Mouse (Mus musculus) cerebellum, adult 2 months (tissue): Measurements from ENCODE around the gene Atf1. TPM values are rescaled to one million over a fixed set of nuclear protein-coding genes. Genes with fewer than 3 reads are reported as not detected.

ENCODE experiments used
- DNase-seq, 2 experiments: peaks; one replicate each; pipeline ENCODE4 v3.0.0; 2021
- H3K27ac ChIP-seq: fragments of 200-500 bp; 2 replicates; pipeline ENCODE4 v1.5.1; 2012; ENCODE audit warnings: low read length, control low read depth, inconsistent platforms; ENCODE audit not compliant: insufficient read depth
- H3K27me3 ChIP-seq: fragments of 200-500 bp; 2 replicates; pipeline ENCODE4 v1.6.1; 2012; ENCODE audit warnings: inconsistent platforms, mild to moderate bottlenecking, low read length, moderate library complexity; ENCODE audit not compliant: control insufficient read depth, insufficient read depth
- H3K4me1 ChIP-seq: fragments of 200-500 bp; 2 replicates; pipeline ENCODE4 v1.6.1; 2011; ENCODE audit warnings: low read length; ENCODE audit not compliant: control insufficient read depth, insufficient read depth
- H3K4me3 ChIP-seq: fragments of 200-500 bp; replicated peaks from 2 replicates; pipeline ENCODE3; 2011; ENCODE audit warnings: mild to moderate bottlenecking, low read depth, low read length, control low read depth; ENCODE audit not compliant: insufficient read depth
- CTCF ChIP-seq: fragments of 200-500 bp; IDR thresholded peaks from 2 replicates; pipeline ENCODE4 v1.5.1; 2011; ENCODE audit warnings: low read depth, mild to moderate bottlenecking, control low read depth, low read length, moderate library complexity, borderline replicate concordance; ENCODE audit not compliant: insufficient read depth
- POLR2A ChIP-seq: fragments of 200-500 bp; IDR thresholded peaks from 2 replicates; pipeline ENCODE4 v1.6.1; 2011; ENCODE audit warnings: low read length, control low read depth, borderline replicate concordance; ENCODE audit not compliant: insufficient read depth
- WGBS: fragments of 180-500 bp; shearing (Covaris S2); methylation state at CpG from one replicate; pipeline ENCODE4 v1.1.7; 2018; 5-methylcytosine and 5-hydroxymethylcytosine counted together
- polyA plus RNA-seq: library from polyadenylated mRNA; depleted of rRNA; stranded (reverse); fragments of >200 nt; gene quantifications from 2 replicates; pipeline ENCODE4 v1.2.3, GENCODE M21; 2012

Gene Atf1
- polyA plus RNA-seq, 1 experiment = 16.8 TPM

DNA sequence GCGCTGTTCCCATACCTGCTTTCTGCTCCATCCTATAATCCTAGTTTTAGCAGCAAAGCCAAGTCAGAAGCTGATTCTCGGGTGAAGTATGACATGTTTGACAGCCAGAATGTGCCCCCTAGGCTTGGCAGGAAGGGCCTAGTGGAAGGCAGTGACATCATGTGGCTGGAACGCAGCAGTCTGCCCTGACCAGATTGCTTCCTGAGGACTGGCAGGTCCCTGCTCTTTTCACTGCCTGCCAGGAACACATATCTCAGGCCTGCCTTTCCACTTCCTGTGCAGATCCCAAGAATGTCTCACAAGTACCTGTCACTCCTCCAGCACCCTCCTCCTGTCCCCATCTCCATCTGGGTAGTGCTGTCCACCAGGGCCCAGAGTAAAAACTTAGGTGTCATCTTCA, 27.8 kb upstream of the Atf1 start:
- H3K4me3 ChIP-seq = no peak overlapping the region
- TF ChIP-seq CTCF (peak; percentile 20; the same call in 1 of the 2 replicates), POLR2A (no peak)
- WGBS = 3% methylated on average over 3 of the region's 3 CpGs
- peak overlapping the region; percentile 92 for H3K27ac ChIP-seq
- no peaks in the 10 kb centered on the region for H3K27me3 ChIP-seq
- DNase-seq = peak; percentile 85 to 95
- peaks cover 46% of the 10 kb centered on the region for H3K4me1 ChIP-seq

GRCm38 (mm10) chr15:100201806-100202205, 25.8 kb upstream of the Atf1 start:
- Histone ChIP-seq H3K27me3 (no peaks in the 10 kb centered on the region), H3K4me3 (no peak overlapping the region), H3K4me1 (peaks cover 42% of the 10 kb centered on the region), H3K27ac (peak overlapping the region; percentile 61)
- TF ChIP-seq CTCF = no peak
- no peak for TF ChIP-seq POLR2A
- 37% methylated on average over 3 of the region's 3 CpGs for WGBS
- DNase-seq = no peak

DNA sequence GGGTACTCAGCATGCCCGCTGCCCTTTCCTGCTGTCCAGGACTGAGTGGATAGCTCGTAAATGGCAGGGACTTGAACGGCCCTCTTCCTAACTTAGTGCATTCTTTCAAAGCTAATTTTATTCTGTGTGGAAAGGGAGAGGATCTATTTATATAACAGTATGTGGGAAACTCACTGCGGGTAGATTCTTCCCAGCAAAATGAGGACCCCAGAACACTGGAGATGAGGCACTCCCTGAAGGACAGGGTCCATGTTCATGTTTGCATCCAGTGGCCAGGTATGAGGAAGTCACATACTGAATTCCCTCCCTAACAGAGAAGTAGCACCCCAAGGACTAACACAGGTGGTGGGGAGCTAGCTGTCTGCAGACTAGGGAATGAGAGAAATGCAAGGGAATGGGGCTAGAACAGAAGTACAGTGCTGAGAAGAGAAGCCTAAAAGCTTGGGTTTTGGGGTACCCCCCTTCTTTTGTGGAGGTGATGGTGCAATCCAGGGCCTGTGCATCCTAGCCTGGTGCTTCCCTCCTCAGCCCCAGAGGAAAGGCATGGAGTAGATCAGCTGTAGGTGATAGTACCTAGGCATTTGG, 25.1 kb upstream of the Atf1 start:
- WGBS = 52% methylated on average over 4 of the region's 4 CpGs
- Histone ChIP-seq H3K27ac (peak overlapping the region; percentile 61), H3K4me3 (no peak overlapping the region), H3K27me3 (no peaks in the 10 kb centered on the region), H3K4me1 (peaks cover 42% of the 10 kb centered on the region)
- no peak for TF ChIP-seq POLR2A
- TF ChIP-seq CTCF = no peak
- no peak for DNase-seq

DNA sequence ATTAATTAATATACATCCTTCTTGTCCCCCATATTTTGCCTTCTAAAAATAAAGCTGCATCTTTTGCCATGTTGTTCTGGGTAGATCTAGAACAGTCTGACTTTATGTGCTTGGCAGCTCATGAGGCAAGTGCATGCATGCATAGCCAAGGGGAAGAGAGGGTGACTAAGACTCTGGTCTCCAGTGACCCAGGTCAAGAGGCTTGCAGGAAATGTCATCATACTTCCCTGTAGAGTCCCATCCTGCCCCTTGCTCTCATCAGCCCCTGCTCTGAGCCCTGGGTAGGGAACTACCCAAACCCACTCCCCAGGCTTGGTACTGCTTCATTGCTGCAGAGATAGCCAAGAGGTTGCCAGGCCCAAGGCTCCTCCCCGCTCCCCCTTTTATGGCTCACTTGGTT, 23.0 kb upstream of the Atf1 start:
- TF ChIP-seq CTCF = no peak
- TF ChIP-seq POLR2A = no peak
- peaks cover 26% of the 10 kb centered on the region for H3K4me1 ChIP-seq
- no peak for DNase-seq
- H3K4me3 ChIP-seq = no peak overlapping the region
- no peaks in the 10 kb centered on the region for H3K27me3 ChIP-seq
- WGBS = 100% methylated on average over 1 of the region's 1 CpGs
- H3K27ac ChIP-seq = no peak overlapping the region

- H3K27me3 ChIP-seq = no peaks in the 10 kb centered on the region
- H3K27ac ChIP-seq = peak overlapping the region; percentile 33; the same call in 1 of the 2 replicates
- WGBS = 21% methylated on average over 3 of the region's 3 CpGs
- H3K4me3 ChIP-seq = no peak overlapping the region
- H3K4me1 ChIP-seq = peaks cover 9% of the 10 kb centered on the region
- no peak for TF ChIP-seq CTCF
- TF ChIP-seq POLR2A = no peak
- peak in 1 of 2 experiments; percentile 40 for DNase-seq
Measured at GRCm38 (mm10) chr15:100210013-100210412, 17.6 kb upstream of the Atf1 start.

GRCm38 (mm10) chr15:100213339-100213738, 14.3 kb upstream of the Atf1 start:
- no peak overlapping the region for H3K4me3 ChIP-seq
- no peaks in the 10 kb centered on the region for H3K27me3 ChIP-seq
- DNase-seq = peak in 1 of 2 experiments; percentile 78
- no peak for TF ChIP-seq POLR2A
- TF ChIP-seq CTCF = no peak
- WGBS = 18% methylated on average over 2 of the region's 2 CpGs
- no peak overlapping the region for H3K27ac ChIP-seq
- peaks cover 9% of the 10 kb centered on the region for H3K4me1 ChIP-seq

DNA sequence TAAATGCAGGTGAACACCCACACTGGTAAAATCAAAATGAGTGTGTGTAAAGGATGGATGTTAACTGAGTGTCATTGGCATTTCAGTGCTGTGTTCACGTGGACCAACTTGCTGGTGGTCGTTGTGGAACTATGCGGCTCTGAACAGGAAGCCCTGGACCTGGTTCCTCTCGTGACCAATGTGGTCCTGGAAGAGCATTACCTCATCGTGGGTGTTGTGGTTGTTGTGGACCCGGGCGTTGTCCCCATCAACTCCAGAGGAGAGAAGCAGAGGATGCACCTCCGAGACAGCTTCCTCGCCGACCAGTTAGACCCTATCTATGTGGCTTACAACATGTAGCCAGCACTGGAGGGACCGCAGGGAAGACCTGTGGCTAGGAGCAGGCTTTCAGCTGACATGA, 12.5 kb upstream of the Atf1 start:
- Histone ChIP-seq H3K4me1 (peaks cover 7% of the 10 kb centered on the region), H3K27me3 (no peaks in the 10 kb centered on the region), H3K27ac (no peak overlapping the region), H3K4me3 (no peak overlapping the region)
- no peak for TF ChIP-seq CTCF
- no peak for TF ChIP-seq POLR2A
- 94% methylated on average over 11 of the region's 11 CpGs for WGBS
- DNase-seq = no peak

- Histone ChIP-seq H3K27ac (no peak overlapping the region), H3K27me3 (no peaks in the 10 kb centered on the region), H3K4me1 (peaks cover 3% of the 10 kb centered on the region), H3K4me3 (no peak overlapping the region)
- no peak for DNase-seq
- 82% methylated on average over 9 of the region's 9 CpGs for WGBS
- TF ChIP-seq POLR2A (no peak), CTCF (no peak)
Measured at GRCm38 (mm10) chr15:100216173-100216572, 11.4 kb upstream of the Atf1 start.

- H3K4me1 ChIP-seq = no peaks in the 10 kb centered on the region; the same call in 1 of the 2 replicates
- TF ChIP-seq POLR2A (no peak), CTCF (no peak)
- no peaks in the 10 kb centered on the region for H3K27me3 ChIP-seq
- WGBS = 95% methylated on average over 3 of the region's 3 CpGs
- no peak overlapping the region for H3K4me3 ChIP-seq
- DNase-seq = no peak
- no peak overlapping the region for H3K27ac ChIP-seq
Measured at GRCm38 (mm10) chr15:100218018-100218417, 9.6 kb upstream of the Atf1 start.
